Mouse (Mus musculus) lung, embryonic 14.5 days (tissue): ENCODE results near the gene 1700008O03Rik. TPM values are rescaled to one million over a fixed set of nuclear protein-coding genes. Genes with fewer than 3 reads are reported as not detected.
A peak's percentile ranks its signal among the peaks of the same experiment; 100 is the strongest.

Experiments used
- ATAC-seq: fragments of 200-750 bp; cut with Nextera tagmentation; 2 replicates; pipeline ENCODE4 v1.8.0; 2017; ENCODE audit warnings: mild to moderate bottlenecking, moderate TSS enrichment, moderate library complexity; ENCODE audit not compliant: insufficient read depth
- DNase-seq: peaks from one replicate; pipeline ENCODE4 v3.0.0-alpha.2; 2015
- H3K27ac ChIP-seq: fragments of 300-500 bp; sonication (generic); 2 replicates; pipeline ENCODE4 v1.5.1; 2014; ENCODE audit warnings: low read depth, mild to moderate bottlenecking, moderate library complexity
- H3K27me3 ChIP-seq: fragments of 300-500 bp; sonication (generic); 2 replicates; pipeline ENCODE4 v1.6.1; 2014; ENCODE audit warnings: low read length, control low read depth; ENCODE audit not compliant: insufficient read depth
- H3K36me3 ChIP-seq: fragments of 300-500 bp; sonication (generic); 2 replicates; pipeline ENCODE4 v1.6.1; 2014; ENCODE audit warnings: control low read depth; ENCODE audit not compliant: insufficient read depth
- H3K4me1 ChIP-seq: fragments of 300-500 bp; sonication (generic); 2 replicates; pipeline ENCODE4 v1.6.1; 2014; ENCODE audit warnings: antibody characterized with exemption, control low read depth; ENCODE audit not compliant: insufficient read depth
- H3K4me2 ChIP-seq: fragments of 300-500 bp; sonication (generic); 2 replicates; pipeline ENCODE4 v1.6.1; 2014; ENCODE audit warnings: mild to moderate bottlenecking
- H3K4me3 ChIP-seq: fragments of 300-500 bp; sonication (generic); 2 replicates; pipeline ENCODE4 v1.5.1; 2014; ENCODE audit warnings: low read depth, low read length
- H3K9ac ChIP-seq: fragments of 300-500 bp; sonication (generic); 2 replicates; pipeline ENCODE4 v1.6.1; 2014
- H3K9me3 ChIP-seq: fragments of 300-500 bp; sonication (generic); 2 replicates; pipeline ENCODE4 v1.6.1; 2016; ENCODE audit warnings: low read depth, low read length, control low read depth
- CTCF ChIP-seq: IDR thresholded peaks from 2 replicates; pipeline ENCODE4 v1.5.1; 2016; ENCODE audit warnings: antibody characterized with exemption, low read depth
- whole genome bisulfite sequencing: fragments of 180-500 bp; shearing (Covaris S2); extraction: QIAGEN DNeasy Blood & Tissue Kit; methylation state at CpG from one replicate; pipeline ENCODE4 v1.1.7; 2014; 5-methylcytosine and 5-hydroxymethylcytosine counted together
- polyA plus RNA-seq: library from polyadenylated mRNA; unstranded; fragments of >200 nt; fragmentation: Nextera tagmentation; extraction: Ambion mirVana; gene quantifications from 2 replicates; pipeline ENCODE4 v1.2.1, GENCODE M21; 2014

Gene 1700008O03Rik
- polyA plus RNA-seq, 1 experiment from 2014 or later: 0.71 TPM

- Histone ChIP-seq H3K9ac (no peak overlapping the region), H3K4me2 (peak overlapping the region; percentile 69), H3K36me3 (no peaks in the 10 kb centered on the region), H3K4me3 (peak overlapping the region; percentile 33), H3K27ac (no peak overlapping the region), H3K4me1 (no peaks in the 10 kb centered on the region), H3K27me3 (peaks cover 52% of the 10 kb centered on the region), H3K9me3 (no peaks in the 10 kb centered on the region)
- TF ChIP-seq CTCF: no peak
- DNase-seq (no peak), ATAC-seq (0 out of 2 replicates have a peak, but pooled peaks have one; percentile 38)
- 2% methylated on average over 54 of the region's 54 CpGs for WGBS
These were observed 49.3 kb downstream of the 1700008O03Rik start for GRCm38 (mm10) chr7:44336046-44337021.

GRCm38 (mm10) chr7:44335031-44335878 is 50.4 kb downstream of the 1700008O03Rik start:
- H3K9me3 ChIP-seq: no peaks in the 10 kb centered on the region
- H3K4me3 ChIP-seq: peak overlapping the region; percentile 33
- peak; percentile 82 for DNase-seq
- peak; percentile 50; the same call in 1 of the 2 replicates for ATAC-seq
- peaks cover 52% of the 10 kb centered on the region for H3K27me3 ChIP-seq
- no peaks in the 10 kb centered on the region for H3K36me3 ChIP-seq
- peak overlapping the region; percentile 69 for H3K4me2 ChIP-seq
- no peak for TF ChIP-seq CTCF
- no peak overlapping the region for H3K27ac ChIP-seq
- 4% methylated on average over 20 of the region's 40 CpGs for WGBS
- H3K9ac ChIP-seq: no peak overlapping the region
- H3K4me1 ChIP-seq: no peaks in the 10 kb centered on the region

GRCm38 (mm10) chr7:44334139-44334538 is 51.5 kb downstream of the 1700008O03Rik start:
- Histone ChIP-seq H3K36me3 (no peaks in the 10 kb centered on the region), H3K4me3 (no peak overlapping the region), H3K4me1 (no peaks in the 10 kb centered on the region), H3K4me2 (no peak overlapping the region), H3K27me3 (peaks cover 51% of the 10 kb centered on the region), H3K27ac (no peak overlapping the region), H3K9me3 (no peaks in the 10 kb centered on the region), H3K9ac (no peak overlapping the region)
- TF ChIP-seq CTCF: no peak
- no peak for ATAC-seq
- no peak for DNase-seq
- 49% methylated on average over 14 of the region's 14 CpGs for WGBS

DNA sequence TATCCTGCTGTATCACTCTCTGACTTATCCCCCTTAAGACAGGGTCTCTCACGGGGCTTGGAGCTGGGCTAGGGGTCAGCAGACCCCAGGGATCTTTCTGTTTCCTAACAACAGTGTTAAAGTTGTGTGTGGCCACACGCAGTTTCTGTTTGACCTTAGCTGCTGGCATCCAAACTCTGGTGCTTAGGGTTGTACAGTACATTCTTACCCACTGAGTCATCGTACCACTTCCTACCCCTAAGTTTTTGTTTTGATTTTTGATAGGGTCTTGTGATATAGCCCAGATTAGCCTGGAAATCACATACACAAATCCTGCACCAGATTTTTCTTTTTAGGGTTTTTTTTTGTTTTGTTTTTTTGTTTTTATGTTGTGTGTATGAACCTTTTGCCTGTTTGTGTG is 53.3 kb downstream of the 1700008O03Rik start:
- DNase-seq: no peak
- Histone ChIP-seq H3K4me1 (no peaks in the 10 kb centered on the region), H3K27me3 (peaks cover 34% of the 10 kb centered on the region), H3K36me3 (no peaks in the 10 kb centered on the region), H3K9ac (no peak overlapping the region), H3K4me3 (no peak overlapping the region), H3K27ac (no peak overlapping the region), H3K9me3 (no peaks in the 10 kb centered on the region), H3K4me2 (no peak overlapping the region)
- TF ChIP-seq CTCF: no peak
- no peak for ATAC-seq
- WGBS: 55% methylated on average over 3 of the region's 3 CpGs

GRCm38 (mm10) chr7:44326614-44327013 is 59.0 kb downstream of the 1700008O03Rik start:
- WGBS: 38% methylated on average over 6 of the region's 6 CpGs
- H3K9me3 ChIP-seq: no peaks in the 10 kb centered on the region
- no peaks in the 10 kb centered on the region for H3K27me3 ChIP-seq
- no peak overlapping the region for H3K27ac ChIP-seq
- no peak overlapping the region for H3K9ac ChIP-seq
- H3K4me3 ChIP-seq: no peak overlapping the region
- H3K36me3 ChIP-seq: no peaks in the 10 kb centered on the region
- H3K4me1 ChIP-seq: no peaks in the 10 kb centered on the region
- H3K4me2 ChIP-seq: no peak overlapping the region
- TF ChIP-seq CTCF: no peak
- ATAC-seq (no peak), DNase-seq (no peak)

- no peak for DNase-seq
- no peak overlapping the region for H3K4me2 ChIP-seq
- no peak overlapping the region for H3K4me3 ChIP-seq
- no peak overlapping the region for H3K9ac ChIP-seq
- WGBS: 94% methylated on average over 1 of the region's 1 CpGs
- ATAC-seq: no peak
- no peak for TF ChIP-seq CTCF
- H3K27me3 ChIP-seq: no peaks in the 10 kb centered on the region
- no peak overlapping the region for H3K27ac ChIP-seq
- no peaks in the 10 kb centered on the region for H3K4me1 ChIP-seq
- H3K9me3 ChIP-seq: no peaks in the 10 kb centered on the region
- H3K36me3 ChIP-seq: no peaks in the 10 kb centered on the region
These were observed 63.3 kb downstream of the 1700008O03Rik start for GRCm38 (mm10) chr7:44322290-44322689.

GRCm38 (mm10) chr7:44320886-44321285 is 64.7 kb downstream of the 1700008O03Rik start:
- WGBS: 49% methylated on average over 8 of the region's 8 CpGs
- Histone ChIP-seq H3K4me2 (no peak overlapping the region), H3K9ac (no peak overlapping the region), H3K27ac (no peak overlapping the region), H3K4me3 (no peak overlapping the region), H3K4me1 (no peaks in the 10 kb centered on the region), H3K9me3 (no peaks in the 10 kb centered on the region), H3K27me3 (no peaks in the 10 kb centered on the region), H3K36me3 (no peaks in the 10 kb centered on the region)
- no peak for ATAC-seq
- no peak for TF ChIP-seq CTCF
- no peak for DNase-seq
